Mouse (Mus musculus) kidney, adult 2 months (tissue): ENCODE data around the gene Kcnk10.

Source experiments
- CTCF ChIP-seq: fragments of 200-500 bp; conservative IDR thresholded peaks from 2 replicates; pipeline ENCODE4 v1.5.1; 2011; ENCODE audit warnings: low read depth, mild to moderate bottlenecking, control low read depth, low read length, moderate library complexity, mixed read lengths; ENCODE audit not compliant: insufficient read depth, insufficient read length
- POLR2A ChIP-seq: fragments of 200-500 bp; IDR thresholded peaks from one replicate; pipeline ENCODE4 v1.6.1; 2011; ENCODE audit warnings: low read depth, low read length, control low read depth

- no peak for TF ChIP-seq POLR2A
- TF ChIP-seq CTCF = no peak
Observed at GRCm38 (mm10) chr12:98481460-98481859, 96.7 kb downstream of the Kcnk10 start.
